Mouse (Mus musculus) heart, embryonic 12.5 days (tissue): Measurements from ENCODE around the gene Epha6. TPM values are rescaled to one million over a fixed set of nuclear protein-coding genes. Genes with fewer than 3 reads are reported as not detected.

Experiments
- ATAC-seq: fragments of 200-750 bp; cut with Nextera tagmentation; 2 replicates; pipeline ENCODE4 v1.8.0; 2017; ENCODE audit warnings: moderate TSS enrichment, moderate library complexity; ENCODE audit not compliant: insufficient number of reproducible peaks, low FRiP score
- H3K27ac ChIP-seq: fragments of 300-500 bp; sonication (generic); 2 replicates; pipeline ENCODE4 v1.5.1; 2016; ENCODE audit warnings: mild to moderate bottlenecking, moderate library complexity; ENCODE audit not compliant: poor library complexity, severe bottlenecking
- H3K27me3 ChIP-seq: fragments of 300-500 bp; sonication (generic); replicated peaks from 2 replicates; pipeline ENCODE4 v1.6.1; 2016; ENCODE audit warnings: mild to moderate bottlenecking, moderate library complexity
- H3K36me3 ChIP-seq: fragments of 300-500 bp; sonication (generic); 2 replicates; pipeline ENCODE4 v1.6.1; 2016; ENCODE audit warnings: mild to moderate bottlenecking, moderate library complexity
- H3K4me1 ChIP-seq: fragments of 300-500 bp; sonication (generic); replicated peaks from 2 replicates; pipeline ENCODE4 v1.6.1; 2016; ENCODE audit warnings: mild to moderate bottlenecking
- H3K4me2 ChIP-seq: fragments of 300-500 bp; sonication (generic); 2 replicates; pipeline ENCODE4 v1.6.1; 2016; ENCODE audit warnings: mild to moderate bottlenecking, moderate library complexity
- H3K4me3 ChIP-seq: fragments of 300-500 bp; sonication (generic); 2 replicates; pipeline ENCODE4 v1.5.1; 2016; ENCODE audit warnings: mild to moderate bottlenecking
- H3K9ac ChIP-seq: fragments of 300-500 bp; sonication (generic); 2 replicates; pipeline ENCODE4 v1.6.1; 2016; ENCODE audit warnings: mild to moderate bottlenecking, moderate library complexity
- H3K9me3 ChIP-seq: fragments of 300-500 bp; sonication (generic); replicated peaks from 2 replicates; pipeline ENCODE4 v1.6.1; 2016; ENCODE audit warnings: mild to moderate bottlenecking, moderate library complexity
- WGBS: fragments of 180-500 bp; shearing (Covaris S2); methylation state at CpG from one replicate; pipeline ENCODE4 v1.1.7; 2016; 5-methylcytosine and 5-hydroxymethylcytosine counted together
- polyA plus RNA-seq: library from polyadenylated mRNA; unstranded; fragments of >200 nt; fragmentation: Nextera tagmentation; extraction: Ambion mirVana; gene quantifications from 2 replicates; pipeline ENCODE4 v1.2.1, GENCODE M21; 2016

Epha6 gene
- polyA plus RNA-seq, 1 experiment from 2014 or later = not detected

DNA sequence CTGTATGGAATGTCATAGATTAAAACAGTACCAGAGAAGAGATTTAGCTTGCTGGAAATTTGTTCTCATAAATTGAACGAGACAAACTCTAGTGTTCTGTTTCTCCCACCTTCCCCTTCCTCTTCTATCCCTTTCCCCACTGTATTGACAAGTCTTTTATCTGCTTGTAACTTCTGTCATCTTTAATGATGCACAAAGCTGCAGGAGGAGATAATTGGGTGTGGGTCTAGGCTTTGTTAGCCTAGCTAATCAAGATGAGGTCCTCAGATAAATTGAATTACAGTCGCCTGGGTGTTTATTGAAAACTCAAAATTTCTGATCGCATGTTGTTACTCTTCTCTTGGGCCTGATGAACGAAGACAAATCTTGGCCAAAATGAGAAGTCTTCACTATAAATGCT is 844.5 kb downstream of the Epha6 start:
- WGBS = 66% methylated on average over 4 of the region's 4 CpGs
- Histone ChIP-seq H3K27me3 (no peaks in the 10 kb centered on the region), H3K36me3 (no peaks in the 10 kb centered on the region), H3K4me3 (no peak overlapping the region), H3K4me1 (no peaks in the 10 kb centered on the region), H3K9ac (no peak overlapping the region), H3K27ac (no peak overlapping the region), H3K9me3 (no peaks in the 10 kb centered on the region), H3K4me2 (no peak overlapping the region)
- ATAC-seq = no peak

- H3K9me3 ChIP-seq = no peaks in the 10 kb centered on the region
- no peak for ATAC-seq
- H3K27ac ChIP-seq = no peak overlapping the region
- no peak overlapping the region for H3K4me2 ChIP-seq
- 78% methylated on average over 4 of the region's 4 CpGs for WGBS
- H3K9ac ChIP-seq = no peak overlapping the region
- no peaks in the 10 kb centered on the region for H3K27me3 ChIP-seq
- H3K4me3 ChIP-seq = no peak overlapping the region
- no peaks in the 10 kb centered on the region for H3K4me1 ChIP-seq
- no peaks in the 10 kb centered on the region for H3K36me3 ChIP-seq
Measured at GRCm38 (mm10) chr16:59750905-59751304, 854.4 kb downstream of the Epha6 start.

- Histone ChIP-seq H3K4me2 (no peak overlapping the region), H3K4me3 (no peak overlapping the region), H3K9ac (no peak overlapping the region), H3K36me3 (no peaks in the 10 kb centered on the region), H3K27ac (no peak overlapping the region), H3K27me3 (no peaks in the 10 kb centered on the region), H3K9me3 (no peaks in the 10 kb centered on the region), H3K4me1 (no peaks in the 10 kb centered on the region)
- WGBS = 78% methylated on average over 1 of the region's 1 CpGs
- ATAC-seq = no peak
Measured at GRCm38 (mm10) chr16:59743669-59744068, 861.7 kb downstream of the Epha6 start.

DNA sequence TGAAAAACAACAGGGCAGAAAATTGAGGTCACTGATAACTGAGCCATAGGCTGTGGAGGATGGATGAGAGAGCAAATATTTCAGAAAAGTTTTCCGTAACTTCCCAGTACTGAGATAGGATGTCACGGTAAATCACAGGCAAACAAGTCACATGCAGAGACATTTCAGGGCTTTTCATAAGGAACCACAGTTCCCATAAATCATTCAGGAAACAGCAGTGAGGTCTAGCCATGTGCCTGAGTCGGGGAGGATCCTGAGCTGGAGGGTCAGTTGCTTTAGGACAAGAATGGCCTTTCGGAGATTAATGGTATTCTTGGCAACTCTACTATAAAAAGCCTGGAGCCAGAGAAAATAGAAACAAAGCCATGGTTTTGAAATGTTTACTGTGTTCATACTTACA is 889.8 kb downstream of the Epha6 start:
- no peak for ATAC-seq
- Histone ChIP-seq H3K4me3 (no peak overlapping the region), H3K4me1 (no peaks in the 10 kb centered on the region), H3K9me3 (no peaks in the 10 kb centered on the region), H3K27me3 (no peaks in the 10 kb centered on the region), H3K27ac (no peak overlapping the region), H3K9ac (no peak overlapping the region), H3K36me3 (no peaks in the 10 kb centered on the region), H3K4me2 (no peak overlapping the region)
- 85% methylated on average over 4 of the region's 4 CpGs for whole genome bisulfite sequencing

DNA sequence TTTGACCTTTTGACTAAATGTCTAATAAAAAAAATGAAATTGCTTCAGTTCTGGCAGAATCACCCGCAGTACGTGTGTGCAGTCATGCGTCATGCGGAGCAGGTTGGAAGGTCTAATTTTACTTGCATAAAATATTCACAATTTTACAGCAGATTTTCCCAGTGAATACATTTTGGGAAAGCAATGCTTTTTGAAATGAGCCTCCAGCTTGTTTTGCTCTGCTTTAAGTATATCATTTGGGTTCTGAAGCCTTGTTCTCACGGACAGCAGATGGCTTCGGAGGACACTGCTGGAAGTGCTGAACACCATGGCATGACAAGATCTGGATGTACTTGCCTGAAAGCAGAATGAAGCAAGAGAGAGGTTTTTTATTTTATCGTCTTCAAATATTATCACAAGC is 912.1 kb downstream of the Epha6 start:
- H3K4me2 ChIP-seq = no peak overlapping the region
- H3K27me3 ChIP-seq = no peaks in the 10 kb centered on the region
- no peaks in the 10 kb centered on the region for H3K36me3 ChIP-seq
- no peak overlapping the region for H3K27ac ChIP-seq
- no peaks in the 10 kb centered on the region for H3K4me1 ChIP-seq
- no peaks in the 10 kb centered on the region for H3K9me3 ChIP-seq
- 88% methylated on average over 7 of the region's 7 CpGs for WGBS
- H3K9ac ChIP-seq = no peak overlapping the region
- H3K4me3 ChIP-seq = no peak overlapping the region
- no peak for ATAC-seq

DNA sequence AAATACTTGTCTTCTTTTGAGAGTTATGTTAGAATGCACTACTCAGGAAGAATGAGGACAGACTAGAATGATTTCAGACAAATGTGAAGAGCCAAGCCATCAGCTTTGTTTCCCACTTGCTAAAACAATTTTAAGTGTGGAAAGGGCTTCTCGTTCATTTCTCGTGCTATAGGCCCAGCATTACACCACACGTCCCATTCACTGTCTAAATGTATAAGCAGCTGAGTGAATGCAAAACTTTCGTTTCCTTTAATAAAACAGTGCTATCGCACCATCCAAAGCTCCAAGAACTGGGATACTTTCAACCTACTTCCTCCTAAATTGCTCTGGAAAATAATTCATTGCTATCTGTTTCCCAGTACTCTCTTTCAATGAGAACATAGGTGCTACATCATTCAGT is 916.2 kb downstream of the Epha6 start:
- no peak overlapping the region for H3K4me3 ChIP-seq
- H3K9me3 ChIP-seq = no peaks in the 10 kb centered on the region
- WGBS = 77% methylated on average over 5 of the region's 5 CpGs
- H3K4me1 ChIP-seq = no peaks in the 10 kb centered on the region
- no peaks in the 10 kb centered on the region for H3K27me3 ChIP-seq
- no peak overlapping the region for H3K27ac ChIP-seq
- no peak overlapping the region for H3K4me2 ChIP-seq
- no peaks in the 10 kb centered on the region for H3K36me3 ChIP-seq
- no peak overlapping the region for H3K9ac ChIP-seq
- ATAC-seq = no peak

- ATAC-seq = no peak
- H3K9me3 ChIP-seq = no peaks in the 10 kb centered on the region
- no peak overlapping the region for H3K4me3 ChIP-seq
- 62% methylated on average over 5 of the region's 5 CpGs for WGBS
- no peaks in the 10 kb centered on the region for H3K4me1 ChIP-seq
- no peak overlapping the region for H3K9ac ChIP-seq
- H3K27me3 ChIP-seq = no peaks in the 10 kb centered on the region
- H3K4me2 ChIP-seq = no peak overlapping the region
- H3K36me3 ChIP-seq = no peaks in the 10 kb centered on the region
- no peak overlapping the region for H3K27ac ChIP-seq
Measured at GRCm38 (mm10) chr16:59685135-59685534, 920.2 kb downstream of the Epha6 start.

GRCm38 (mm10) chr16:59683434-59683833 is 921.9 kb downstream of the Epha6 start:
- no peak for ATAC-seq
- Histone ChIP-seq H3K4me2 (no peak overlapping the region), H3K9ac (no peak overlapping the region), H3K9me3 (no peaks in the 10 kb centered on the region), H3K36me3 (no peaks in the 10 kb centered on the region), H3K27me3 (no peaks in the 10 kb centered on the region), H3K4me3 (no peak overlapping the region), H3K4me1 (no peaks in the 10 kb centered on the region), H3K27ac (no peak overlapping the region)
- 7% methylated on average over 8 of the region's 8 CpGs for WGBS

DNA sequence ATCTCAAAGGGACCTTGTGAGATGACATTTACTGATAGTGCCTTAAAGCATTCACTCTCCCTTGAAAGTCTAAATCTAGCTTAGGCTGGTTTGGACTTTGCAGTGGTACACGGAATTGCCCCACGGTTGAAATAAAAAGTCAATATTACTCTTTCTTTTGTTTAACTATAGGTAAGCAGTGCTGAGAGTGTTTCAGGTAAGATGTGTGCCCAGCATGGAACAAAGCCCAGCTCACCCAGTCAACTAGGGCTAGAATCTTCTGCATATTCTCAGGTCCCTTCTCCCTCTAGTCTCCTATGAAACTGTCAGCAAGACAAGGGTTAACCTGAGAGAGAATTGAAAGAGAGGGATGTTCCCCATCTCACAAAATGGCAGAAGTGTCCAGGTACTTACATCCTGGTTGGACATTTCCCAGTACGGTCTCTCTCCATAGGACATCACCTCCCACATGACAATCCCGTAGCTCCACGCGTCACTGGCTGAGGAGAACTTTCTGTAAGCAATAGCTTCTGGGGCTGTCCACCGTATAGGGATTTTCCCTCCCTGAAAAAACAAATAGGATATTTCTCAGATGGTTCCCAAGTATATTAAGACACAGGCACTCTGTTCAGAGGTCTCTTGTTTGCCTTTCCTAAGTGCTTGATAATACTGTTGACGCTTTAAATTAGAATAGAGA is 923.0 kb downstream of the Epha6 start:
- no peaks in the 10 kb centered on the region for H3K36me3 ChIP-seq
- H3K9ac ChIP-seq = no peak overlapping the region
- no peak overlapping the region for H3K4me2 ChIP-seq
- no peaks in the 10 kb centered on the region for H3K4me1 ChIP-seq
- 75% methylated on average over 8 of the region's 8 CpGs for WGBS
- no peak overlapping the region for H3K4me3 ChIP-seq
- no peak for ATAC-seq
- H3K27ac ChIP-seq = no peak overlapping the region
- no peaks in the 10 kb centered on the region for H3K9me3 ChIP-seq
- H3K27me3 ChIP-seq = no peaks in the 10 kb centered on the region

GRCm38 (mm10) chr16:59666938-59667337 is 938.4 kb downstream of the Epha6 start:
- Histone ChIP-seq H3K9me3 (no peaks in the 10 kb centered on the region), H3K4me2 (no peak overlapping the region), H3K4me3 (no peak overlapping the region), H3K27me3 (no peaks in the 10 kb centered on the region), H3K27ac (no peak overlapping the region), H3K9ac (no peak overlapping the region), H3K4me1 (no peaks in the 10 kb centered on the region), H3K36me3 (no peaks in the 10 kb centered on the region)
- 79% methylated on average over 2 of the region's 2 CpGs for WGBS
- ATAC-seq = no peak

- H3K27ac ChIP-seq = no peak overlapping the region
- ATAC-seq = no peak
- H3K9me3 ChIP-seq = no peaks in the 10 kb centered on the region
- WGBS = 60% methylated on average over 2 of the region's 2 CpGs
- H3K4me2 ChIP-seq = no peak overlapping the region
- H3K27me3 ChIP-seq = peaks cover 4% of the 10 kb centered on the region; the same call in 1 of the 2 replicates
- no peaks in the 10 kb centered on the region for H3K4me1 ChIP-seq
- H3K4me3 ChIP-seq = no peak overlapping the region
- H3K9ac ChIP-seq = no peak overlapping the region
- no peaks in the 10 kb centered on the region for H3K36me3 ChIP-seq
Measured at GRCm38 (mm10) chr16:59643766-59644165, 961.6 kb downstream of the Epha6 start.

DNA sequence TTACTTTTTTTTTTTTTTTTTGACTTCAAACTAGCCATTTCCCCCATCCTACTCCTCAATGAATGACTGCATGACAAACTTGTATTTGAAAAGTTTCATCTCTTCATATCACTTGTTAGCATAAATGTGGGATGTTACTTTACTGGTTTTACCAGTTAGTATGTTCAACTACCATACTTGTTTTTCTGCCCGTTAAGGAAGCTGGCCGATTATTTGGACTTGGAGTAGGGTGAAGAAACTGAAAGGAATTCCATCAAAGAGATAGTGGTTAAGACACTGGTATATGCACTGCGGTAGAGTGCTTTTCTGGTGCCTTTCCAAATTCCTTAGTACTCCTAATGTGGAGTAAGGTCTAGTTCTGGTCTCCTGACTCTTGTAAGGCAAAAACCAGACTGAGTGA is 965.3 kb downstream of the Epha6 start:
- no peak overlapping the region for H3K4me2 ChIP-seq

More for the DNA sequence above, 965.3 kb downstream of the Epha6 start:
- H3K9me3 ChIP-seq = no peaks in the 10 kb centered on the region
- H3K27ac ChIP-seq = no peak overlapping the region
- peaks cover 4% of the 10 kb centered on the region; the same call in 1 of the 2 replicates for H3K27me3 ChIP-seq
- 81% methylated on average over 3 of the region's 3 CpGs for WGBS
- H3K36me3 ChIP-seq = no peaks in the 10 kb centered on the region
- no peak for ATAC-seq
- no peak overlapping the region for H3K4me3 ChIP-seq
- no peaks in the 10 kb centered on the region for H3K4me1 ChIP-seq
- no peak overlapping the region for H3K9ac ChIP-seq
